Mouse (Mus musculus) kidney, adult 2 months (tissue): ENCODE data around the gene Fa2h. TPM values are rescaled to one million over a fixed set of nuclear protein-coding genes. Genes with fewer than 3 reads are reported as not detected.
"Not testable (repeated sequence)": the region's sequence is repeated elsewhere in the genome, so short reads cannot be mapped to it uniquely, and the experiment has no call there.

Source experiments
- DNase-seq: peaks from one replicate; pipeline ENCODE4 v3.0.0; 2021
- H3K27ac ChIP-seq: fragments of 200-500 bp; 2 replicates; pipeline ENCODE4 v1.5.1; 2012; ENCODE audit warnings: low read depth, low read length, control low read depth, inconsistent platforms; ENCODE audit not compliant: insufficient read depth
- H3K27me3 ChIP-seq: fragments of 200-500 bp; replicated peaks from 2 replicates; pipeline ENCODE4 v1.6.1; 2012; ENCODE audit warnings: mild to moderate bottlenecking, moderate library complexity, low read length, inconsistent platforms; ENCODE audit not compliant: control insufficient read depth, insufficient read depth
- H3K36me3 ChIP-seq: fragments of 200-500 bp; 2 replicates; pipeline ENCODE4 v1.6.1; 2012; ENCODE audit warnings: mild to moderate bottlenecking, moderate library complexity, low read length, inconsistent platforms; ENCODE audit not compliant: control insufficient read depth, insufficient read depth
- H3K4me1 ChIP-seq: fragments of 200-500 bp; 2 replicates; pipeline ENCODE4 v1.6.1; 2011; ENCODE audit warnings: low read length; ENCODE audit not compliant: control insufficient read depth, insufficient read depth
- H3K4me3 ChIP-seq: fragments of 200-500 bp; 2 replicates; pipeline ENCODE4 v1.5.1; 2011; ENCODE audit warnings: mild to moderate bottlenecking, low read depth, low read length, control low read depth; ENCODE audit not compliant: insufficient read depth
- CTCF ChIP-seq: fragments of 200-500 bp; conservative IDR thresholded peaks from 2 replicates; pipeline ENCODE4 v1.5.1; 2011; ENCODE audit warnings: low read depth, mild to moderate bottlenecking, control low read depth, low read length, moderate library complexity, mixed read lengths; ENCODE audit not compliant: insufficient read depth, insufficient read length
- POLR2A ChIP-seq: fragments of 200-500 bp; IDR thresholded peaks from one replicate; pipeline ENCODE4 v1.6.1; 2011; ENCODE audit warnings: low read depth, low read length, control low read depth
- WGBS: fragments of 180-500 bp; shearing (Covaris S2); methylation state at CpG from one replicate; pipeline ENCODE4 v1.1.7; 2018; 5-methylcytosine and 5-hydroxymethylcytosine counted together
- polyA plus RNA-seq: library from polyadenylated mRNA; depleted of rRNA; stranded (reverse); fragments of >200 nt; gene quantifications from 2 replicates; pipeline ENCODE4 v1.2.3, GENCODE M21; 2012

Gene Fa2h
- polyA plus RNA-seq, 1 experiment: 15.3 TPM

GRCm38 (mm10) chr8:111312758-111313162, 80.9 kb downstream of the Fa2h start:
- TF ChIP-seq POLR2A (no peak), CTCF (0 out of 2 replicates have a peak, but pooled peaks have one; percentile 25)
- Histone ChIP-seq H3K4me3 (no peak overlapping the region), H3K36me3 (no peaks in the 10 kb centered on the region), H3K27me3 (no peaks in the 10 kb centered on the region), H3K27ac (no peak overlapping the region), H3K4me1 (no peaks in the 10 kb centered on the region)
- DNase-seq: no peak
- WGBS: 74% methylated on average over 3 of the region's 3 CpGs

GRCm38 (mm10) chr8:111310006-111310405, 83.6 kb downstream of the Fa2h start:
- WGBS: 91% methylated on average over 15 of the region's 15 CpGs
- H3K4me1 ChIP-seq, H3K4me3 ChIP-seq, H3K27me3 ChIP-seq, H3K36me3 ChIP-seq, H3K27ac ChIP-seq, DNase-seq: not testable (repeated sequence)

GRCm38 (mm10) chr8:111305031-111305730, 88.4 kb downstream of the Fa2h start:
- no peaks in the 10 kb centered on the region for H3K4me1 ChIP-seq
- H3K27ac ChIP-seq: no peak overlapping the region
- H3K27me3 ChIP-seq: no peaks in the 10 kb centered on the region
- TF ChIP-seq CTCF (no peak), POLR2A (no peak)
- WGBS: 36% methylated on average over 5 of the region's 5 CpGs
- DNase-seq: peak; percentile 33
- no peak overlapping the region for H3K4me3 ChIP-seq
- H3K36me3 ChIP-seq: no peaks in the 10 kb centered on the region

GRCm38 (mm10) chr8:111304359-111304758, 89.3 kb downstream of the Fa2h start:
- H3K36me3 ChIP-seq: no peaks in the 10 kb centered on the region
- no peaks in the 10 kb centered on the region for H3K27me3 ChIP-seq
- H3K4me3 ChIP-seq: no peak overlapping the region
- 96% methylated on average over 3 of the region's 3 CpGs for WGBS
- no peak for TF ChIP-seq CTCF
- TF ChIP-seq POLR2A: no peak
- no peak for DNase-seq
- no peak overlapping the region for H3K27ac ChIP-seq
- no peaks in the 10 kb centered on the region for H3K4me1 ChIP-seq

- DNase-seq: not testable (repeated sequence)
These were observed 90.4 kb downstream of the Fa2h start for GRCm38 (mm10) chr8:111303076-111303803.

GRCm38 (mm10) chr8:111300597-111301546, 92.8 kb downstream of the Fa2h start:
- H3K27ac ChIP-seq: no peak overlapping the region
- no peaks in the 10 kb centered on the region for H3K4me1 ChIP-seq
- H3K4me3 ChIP-seq: no peak overlapping the region
- no peak for TF ChIP-seq POLR2A
- TF ChIP-seq CTCF: peak; percentile 28; the same call in 1 of the 2 replicates
- H3K36me3 ChIP-seq: no peaks in the 10 kb centered on the region; the same call in 1 of the 2 replicates
- 66% methylated on average over 11 of the region's 11 CpGs for WGBS
- H3K27me3 ChIP-seq: no peaks in the 10 kb centered on the region
- no peak for DNase-seq

More at GRCm38 (mm10) chr8:111303076-111303803, 90.4 kb downstream of the Fa2h start:
- 81% methylated on average over 5 of the region's 5 CpGs for WGBS
- not testable (repeated sequence) for H3K4me1 ChIP-seq, H3K4me3 ChIP-seq, H3K27ac ChIP-seq, H3K36me3 ChIP-seq, H3K27me3 ChIP-seq
